Mouse (Mus musculus) heart, postnatal 0 days (tissue): ENCODE measurements around the gene Lefty2.

Experiments used
- CTCF ChIP-seq: IDR thresholded peaks from 2 replicates; pipeline ENCODE4 v1.5.1; 2016; ENCODE audit warnings: antibody characterized with exemption, control low read depth, low read depth
- EP300 ChIP-seq: IDR thresholded peaks from 2 replicates; pipeline ENCODE4 v1.6.1; 2016; ENCODE audit warnings: antibody characterized with exemption, low read depth

DNA sequence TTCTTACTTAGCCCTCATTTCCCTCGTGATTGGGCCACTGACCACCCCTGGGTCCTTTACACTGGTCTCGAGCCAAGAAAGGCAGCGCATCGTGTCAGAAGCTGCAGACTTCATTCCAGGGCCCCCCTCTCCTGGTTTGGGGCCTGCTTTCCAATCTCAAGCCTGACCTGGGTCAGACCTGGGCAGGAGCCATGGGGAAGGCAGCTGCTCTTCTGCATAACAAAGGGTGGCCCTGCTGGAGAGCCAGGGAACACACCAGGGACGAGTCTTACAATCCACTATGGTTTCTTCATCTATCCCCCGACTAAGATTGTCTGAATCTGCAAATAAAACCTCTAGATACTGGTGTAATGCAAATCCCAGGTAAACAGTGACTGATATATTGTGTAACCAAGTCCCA lies 40.8 kb downstream of the Lefty2 start:
- TF ChIP-seq CTCF (no peak), EP300 (no peak)
